Mouse (Mus musculus) cortical plate, adult 2 months (tissue): ENCODE results near the gene Zfp174.

Experiments
- CTCF ChIP-seq: fragments of 200-500 bp; IDR thresholded peaks from 2 replicates; pipeline ENCODE4 v1.5.1; 2011; ENCODE audit warnings: mild to moderate bottlenecking, control low read depth, low read length; ENCODE audit not compliant: insufficient read depth; ENCODE audit errors: extremely low read depth
- POLR2A ChIP-seq: fragments of 200-500 bp; IDR thresholded peaks from 2 replicates; pipeline ENCODE4 v1.6.1; 2011; ENCODE audit warnings: mild to moderate bottlenecking, low read length, control low read depth; ENCODE audit not compliant: insufficient read depth; ENCODE audit errors: extremely low read depth

GRCm38 (mm10) chr16:3891621-3892295 is 44.7 kb downstream of the Zfp174 start:
- no peak for TF ChIP-seq CTCF
- no peak for TF ChIP-seq POLR2A
